Mouse (Mus musculus) myocyte (in vitro differentiated cells): ENCODE data around the gene Nfx1.

Experiments
- E2F4 ChIP-seq: IDR thresholded peaks from one replicate; pipeline ENCODE4 v1.6.1; 2011; ENCODE audit warnings: mild to moderate bottlenecking, control low read depth, moderate library complexity; ENCODE audit not compliant: insufficient read depth
- MAX ChIP-seq: IDR thresholded peaks from one replicate; pipeline ENCODE4 v1.6.1; 2011; ENCODE audit warnings: low read depth, mild to moderate bottlenecking, control low read depth
- MYOG ChIP-seq, 3 experiments: IDR thresholded peaks; one replicate each; pipeline ENCODE4 v1.6.1; 2011; ENCODE audit warnings: control low read depth in 2 of 3, low read depth in 2 of 3, mild to moderate bottlenecking in 2 of 3; ENCODE audit not compliant: insufficient read length in 2 of 3, control insufficient read depth in 1 of 3, insufficient read depth in 1 of 3
- POLR2A ChIP-seq: IDR thresholded peaks from one replicate; pipeline ENCODE4 v1.6.1; 2011; ENCODE audit warnings: low read depth, mild to moderate bottlenecking, control low read depth, moderate library complexity; ENCODE audit not compliant: insufficient read length
- TCF12 ChIP-seq: IDR thresholded peaks from one replicate; pipeline ENCODE4 v1.6.1; 2011; ENCODE audit warnings: mild to moderate bottlenecking, control low read depth; ENCODE audit not compliant: poor library complexity, insufficient read depth, severe bottlenecking

DNA sequence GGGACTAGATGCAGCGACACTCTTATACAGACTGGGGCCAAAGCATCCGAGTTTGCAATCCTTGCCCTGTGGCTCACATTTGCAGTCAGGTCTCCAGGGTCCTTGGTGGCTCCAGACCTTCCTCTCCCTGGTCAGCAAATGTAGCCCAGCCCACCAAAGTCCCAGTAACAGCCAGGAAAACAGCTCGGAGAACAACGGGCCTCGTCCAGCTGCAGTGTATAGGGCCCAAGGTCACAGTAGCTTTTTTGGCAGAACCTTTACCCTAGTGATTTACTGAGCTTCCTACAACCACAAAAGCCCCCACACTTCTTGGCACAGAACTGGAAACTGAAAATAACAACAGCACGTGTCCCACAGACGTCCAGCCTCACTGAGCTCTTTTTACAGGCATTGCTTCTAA is 70.3 kb downstream of the Nfx1 start:
- TF ChIP-seq POLR2A: no peak
- TF ChIP-seq TCF12: no peak
- TF ChIP-seq MAX: no peak
- no peak for TF ChIP-seq MYOG (IDR thresholded peaks at IDR 0.05; ENCODE audit: control insufficient read depth in 1 of 3, insufficient read depth in 1 of 3, insufficient read length in 2 of 3, low read depth in 2 of 3)
- TF ChIP-seq E2F4: no peak
